Mouse (Mus musculus): ENCODE data around the gene Pard6a. TPM values are rescaled to one million over a fixed set of nuclear protein-coding genes. Genes with fewer than 3 reads are reported as not detected.

The Pard6a gene
- polyA plus RNA-seq, 1 experiment from 2014 or later, result 17.5 TPM

GRCm38 (mm10) chr8:105702731-105703415 lies 1.9 kb downstream of the Pard6a start:
- Histone ChIP-seq H3K4me3 (replicated peaks) (no peak overlapping the region), H3K27ac (replicated peaks) (no peak overlapping the region), H3K27me3 (no peaks in the 10 kb centered on the region), H3K9me3 (replicated peaks) (no peaks in the 10 kb centered on the region), H3K9ac (no peak overlapping the region), H3K36me3 (peaks cover 33% of the 10 kb centered on the region), H3K4me1 (peaks cover 37% of the 10 kb centered on the region), H3K4me2 (replicated peaks) (peak overlapping the region; percentile 93; the same call in 1 of the 2 replicates)
- ATAC-seq (ENCODE audit: insufficient number of reproducible peaks, low FRiP score, low TSS enrichment, low read depth), result no peak
- 89% methylated on average over 24 of the region's 24 CpGs for WGBS

- 89% methylated on average over 34 of the region's 34 CpGs for WGBS
These were observed 3.3 kb downstream of the Pard6a start for GRCm38 (mm10) chr8:105704146-105704812.

GRCm38 (mm10) chr8:105704955-105705354 lies 4.0 kb downstream of the Pard6a start:
- Histone ChIP-seq H3K27ac (replicated peaks) (no peak overlapping the region), H3K4me2 (replicated peaks) (no peak overlapping the region), H3K9ac (no peak overlapping the region), H3K4me3 (replicated peaks) (no peak overlapping the region), H3K9me3 (replicated peaks) (no peaks in the 10 kb centered on the region), H3K36me3 (peaks cover 21% of the 10 kb centered on the region), H3K27me3 (no peaks in the 10 kb centered on the region), H3K4me1 (peaks cover 29% of the 10 kb centered on the region)
- no peak for ATAC-seq (ENCODE audit: insufficient number of reproducible peaks, low FRiP score, low TSS enrichment, low read depth)
- WGBS, result 92% methylated on average over 6 of the region's 6 CpGs

More at GRCm38 (mm10) chr8:105704146-105704812, 3.3 kb downstream of the Pard6a start:
- no peak overlapping the region for H3K4me3 ChIP-seq (replicated peaks)
- ATAC-seq (ENCODE audit: insufficient number of reproducible peaks, low FRiP score, low TSS enrichment, low read depth), result no peak
- peaks cover 21% of the 10 kb centered on the region for H3K36me3 ChIP-seq
- no peak overlapping the region for H3K4me2 ChIP-seq (replicated peaks)
- no peaks in the 10 kb centered on the region for H3K27me3 ChIP-seq
- no peaks in the 10 kb centered on the region for H3K9me3 ChIP-seq (replicated peaks)
- H3K27ac ChIP-seq (replicated peaks), result no peak overlapping the region
- H3K9ac ChIP-seq, result no peak overlapping the region
- H3K4me1 ChIP-seq, result peaks cover 36% of the 10 kb centered on the region

GRCm38 (mm10) chr8:105706426-105706825 lies 5.5 kb downstream of the Pard6a start:
- Histone ChIP-seq H3K4me2 (replicated peaks) (peak overlapping the region; percentile 97; the same call in 1 of the 2 replicates), H3K27me3 (no peaks in the 10 kb centered on the region), H3K27ac (replicated peaks) (no peak overlapping the region), H3K9me3 (replicated peaks) (no peaks in the 10 kb centered on the region), H3K4me3 (replicated peaks) (peak overlapping the region; percentile 87; the same call in 1 of the 2 replicates), H3K4me1 (peaks cover 24% of the 10 kb centered on the region), H3K36me3 (peaks cover 21% of the 10 kb centered on the region), H3K9ac (no peak overlapping the region)
- no peak for ATAC-seq (ENCODE audit: insufficient number of reproducible peaks, low FRiP score, low TSS enrichment, low read depth)
- WGBS, result 83% methylated on average over 12 of the region's 12 CpGs

GRCm38 (mm10) chr8:105707498-105708403 lies 6.8 kb downstream of the Pard6a start, which contains the start of the genes 4933405L10Rik and Enkd1:
Gene 4933405L10Rik (plus strand): TSS chr8:105707655.
Gene Enkd1 (minus strand): TSS chr8:105708210.
- peak within 1 kb of the TSS; percentile 87 for H3K4me3 ChIP-seq (replicated peaks)
- peak within 1 kb of the TSS; percentile 97 for H3K4me2 ChIP-seq (replicated peaks)
- no peaks in the 10 kb centered on the region for H3K27me3 ChIP-seq
- ATAC-seq (ENCODE audit: insufficient number of reproducible peaks, low FRiP score, low TSS enrichment, low read depth), result peak; percentile 77
- H3K9me3 ChIP-seq (replicated peaks), result no peaks in the 10 kb centered on the region
- H3K9ac ChIP-seq, result peak within 1 kb of the TSS; percentile 57
- H3K27ac ChIP-seq (replicated peaks), result peak within 1 kb of the TSS; percentile 28; the same call in 1 of the 2 replicates
- H3K4me1 ChIP-seq, result peaks cover 14% of the 10 kb centered on the region
- H3K36me3 ChIP-seq, result peaks cover 20% of the 10 kb centered on the region
- WGBS, result 1% methylated on average over 50 of the region's 55 CpGs

- Histone ChIP-seq H3K9me3 (replicated peaks) (no peaks in the 10 kb centered on the region), H3K4me2 (replicated peaks) (no peak overlapping the region), H3K36me3 (peaks cover 11% of the 10 kb centered on the region; the same call in 1 of the 2 replicates), H3K4me3 (replicated peaks) (no peak overlapping the region), H3K9ac (no peak overlapping the region), H3K27me3 (no peaks in the 10 kb centered on the region), H3K4me1 (peaks cover 14% of the 10 kb centered on the region), H3K27ac (replicated peaks) (no peak overlapping the region)
- WGBS, result 92% methylated on average over 8 of the region's 8 CpGs
- ATAC-seq (ENCODE audit: insufficient number of reproducible peaks, low FRiP score, low TSS enrichment, low read depth), result no peak
These were observed 7.7 kb downstream of the Pard6a start for GRCm38 (mm10) chr8:105708675-105709074.

- ATAC-seq (ENCODE audit: insufficient number of reproducible peaks, low FRiP score, low TSS enrichment, low read depth), result no peak
- 70% methylated on average over 14 of the region's 14 CpGs for WGBS
- H3K9ac ChIP-seq, result no peak overlapping the region
- H3K4me2 ChIP-seq (replicated peaks), result no peak overlapping the region
- peaks cover 5% of the 10 kb centered on the region; the same call in 1 of the 2 replicates for H3K36me3 ChIP-seq
- no peaks in the 10 kb centered on the region for H3K9me3 ChIP-seq (replicated peaks)
- no peaks in the 10 kb centered on the region for H3K27me3 ChIP-seq
- peaks cover 14% of the 10 kb centered on the region for H3K4me1 ChIP-seq
- no peak overlapping the region for H3K4me3 ChIP-seq (replicated peaks)
- H3K27ac ChIP-seq (replicated peaks), result no peak overlapping the region
These were observed 8.4 kb downstream of the Pard6a start for GRCm38 (mm10) chr8:105709317-105709716.

- Histone ChIP-seq H3K27ac (replicated peaks) (no peak overlapping the region), H3K4me3 (replicated peaks) (no peak overlapping the region), H3K36me3 (no peaks in the 10 kb centered on the region), H3K4me2 (replicated peaks) (no peak overlapping the region), H3K9me3 (replicated peaks) (no peaks in the 10 kb centered on the region), H3K9ac (no peak overlapping the region), H3K27me3 (no peaks in the 10 kb centered on the region), H3K4me1 (peaks cover 2% of the 10 kb centered on the region; the same call in 1 of the 2 replicates)
- 82% methylated on average over 3 of the region's 3 CpGs for WGBS
- no peak for ATAC-seq (ENCODE audit: insufficient number of reproducible peaks, low FRiP score, low TSS enrichment, low read depth)
These were observed 11.3 kb downstream of the Pard6a start for GRCm38 (mm10) chr8:105712286-105712685.

GRCm38 (mm10) chr8:105714139-105714538 lies 13.2 kb downstream of the Pard6a start:
- no peaks in the 10 kb centered on the region for H3K9me3 ChIP-seq (replicated peaks)
- 7% methylated on average over 3 of the region's 3 CpGs for WGBS
- no peaks in the 10 kb centered on the region for H3K36me3 ChIP-seq
- H3K4me1 ChIP-seq, result no peaks in the 10 kb centered on the region
- no peak overlapping the region for H3K4me2 ChIP-seq (replicated peaks)
- peak; percentile 52; the same call in 1 of the 2 replicates for ATAC-seq (ENCODE audit: insufficient number of reproducible peaks, low FRiP score, low TSS enrichment, low read depth)
- H3K27me3 ChIP-seq, result no peaks in the 10 kb centered on the region
- no peak overlapping the region for H3K4me3 ChIP-seq (replicated peaks)
- no peak overlapping the region for H3K9ac ChIP-seq
- H3K27ac ChIP-seq (replicated peaks), result 0 out of 2 replicates have a peak overlapping the region, but pooled peaks have one; percentile 73

- 51% methylated on average over 6 of the region's 6 CpGs for WGBS
- Histone ChIP-seq H3K36me3 (no peaks in the 10 kb centered on the region), H3K4me3 (replicated peaks) (no peak overlapping the region), H3K4me1 (no peaks in the 10 kb centered on the region), H3K27me3 (no peaks in the 10 kb centered on the region), H3K4me2 (replicated peaks) (no peak overlapping the region), H3K9me3 (replicated peaks) (no peaks in the 10 kb centered on the region), H3K9ac (no peak overlapping the region), H3K27ac (replicated peaks) (peak overlapping the region; percentile 73)
- ATAC-seq (ENCODE audit: insufficient number of reproducible peaks, low FRiP score, low TSS enrichment, low read depth), result peak; percentile 51; the same call in 1 of the 2 replicates
These were observed 14.1 kb downstream of the Pard6a start for GRCm38 (mm10) chr8:105715042-105715441.

All from embryonic facial prominence, embryonic 15.5 days (tissue).